Mouse (Mus musculus) lung, postnatal 0 days (tissue): ENCODE data around the gene Fibcd1.

Experiments
- CTCF ChIP-seq: IDR thresholded peaks from 2 replicates; pipeline ENCODE4 v1.5.1; 2016; ENCODE audit warnings: antibody characterized with exemption, mild to moderate bottlenecking
- EP300 ChIP-seq: IDR thresholded peaks from 2 replicates; pipeline ENCODE4 v1.6.1; 2016; ENCODE audit warnings: antibody characterized with exemption, mild to moderate bottlenecking, control low read depth

- TF ChIP-seq CTCF, result peak; percentile 88
- TF ChIP-seq EP300, result no peak
Observed at GRCm38 (mm10) chr2:31887030-31887429, 41.2 kb upstream of the Fibcd1 start, which contains the start of gene Lamc3.
